Mouse (Mus musculus): ENCODE data around the gene Plcb1. TPM values are rescaled to one million over a fixed set of nuclear protein-coding genes. Genes with fewer than 3 reads are reported as not detected.

The Plcb1 gene
- polyA plus RNA-seq, 1 experiment from 2014 or later: 51.8 TPM

DNA sequence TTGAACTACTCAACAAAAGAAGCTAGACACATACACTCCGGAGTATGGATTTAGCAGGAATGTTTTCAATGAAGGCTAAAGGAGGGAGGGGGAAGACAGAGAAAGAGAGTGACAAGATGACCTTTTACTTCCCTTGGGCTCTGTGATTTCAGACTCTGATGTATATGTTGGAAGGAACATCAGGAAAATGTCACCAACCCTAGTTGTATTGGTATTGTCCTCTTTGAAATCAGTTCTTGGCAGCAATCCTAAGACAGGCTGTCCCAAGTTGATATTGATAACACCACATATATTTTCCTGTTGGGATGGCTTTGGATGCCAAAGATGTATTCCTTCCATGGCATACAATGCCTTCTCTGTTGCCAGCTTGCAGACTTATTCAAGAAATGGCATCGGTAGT is 262.9 kb downstream of the Plcb1 start:
- WGBS: 74% methylated on average over 2 of the region's 2 CpGs
- no peak overlapping the region for H3K27ac ChIP-seq (ENCODE audit: low read depth, low read length)
- no peaks in the 10 kb centered on the region for H3K27me3 ChIP-seq (replicated peaks; ENCODE audit: control insufficient read depth, insufficient read depth, low read length)
- no peaks in the 10 kb centered on the region for H3K36me3 ChIP-seq (ENCODE audit: control insufficient read depth, insufficient read depth, low read length)
- H3K4me3 ChIP-seq (ENCODE audit: low read length): no peak overlapping the region
- H3K4me2 ChIP-seq (ENCODE audit: low read length): no peak overlapping the region
- no peak for ATAC-seq
- H3K4me1 ChIP-seq (ENCODE audit: control insufficient read depth, insufficient read depth, low read depth, low read length): no peaks in the 10 kb centered on the region
- H3K9me3 ChIP-seq (ENCODE audit: control insufficient read depth, low read length): no peaks in the 10 kb centered on the region
- H3K9ac ChIP-seq (ENCODE audit: low read depth, low read length): no peak overlapping the region

DNA sequence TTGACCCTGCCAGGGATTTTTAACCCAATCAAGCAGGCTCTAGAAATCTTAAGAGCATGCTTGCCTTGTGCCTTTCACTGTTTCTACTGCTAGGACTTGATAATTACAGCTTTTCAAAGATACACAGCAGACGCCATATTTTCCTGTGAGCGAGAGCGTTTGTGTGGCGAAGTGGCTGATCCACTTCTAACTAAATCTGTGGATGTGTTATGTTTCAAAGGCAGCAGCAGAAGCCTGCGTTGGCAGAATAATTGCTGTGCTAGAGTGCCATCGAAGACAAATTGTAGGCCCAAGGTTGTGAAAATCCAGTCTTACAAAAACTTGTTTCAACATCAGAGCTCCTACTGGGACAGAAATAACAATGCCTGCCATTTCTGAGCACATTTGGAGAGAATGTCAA is 263.4 kb downstream of the Plcb1 start:
- Histone ChIP-seq H3K36me3 (ENCODE audit: control insufficient read depth, insufficient read depth, low read length) (no peaks in the 10 kb centered on the region), H3K27me3 (replicated peaks; ENCODE audit: control insufficient read depth, insufficient read depth, low read length) (no peaks in the 10 kb centered on the region), H3K4me2 (ENCODE audit: low read length) (no peak overlapping the region), H3K9me3 (ENCODE audit: control insufficient read depth, low read length) (no peaks in the 10 kb centered on the region), H3K9ac (ENCODE audit: low read depth, low read length) (no peak overlapping the region), H3K4me3 (ENCODE audit: low read length) (no peak overlapping the region), H3K27ac (ENCODE audit: low read depth, low read length) (no peak overlapping the region), H3K4me1 (ENCODE audit: control insufficient read depth, insufficient read depth, low read depth, low read length) (no peaks in the 10 kb centered on the region)
- ATAC-seq: no peak
- WGBS: 74% methylated on average over 6 of the region's 6 CpGs

DNA sequence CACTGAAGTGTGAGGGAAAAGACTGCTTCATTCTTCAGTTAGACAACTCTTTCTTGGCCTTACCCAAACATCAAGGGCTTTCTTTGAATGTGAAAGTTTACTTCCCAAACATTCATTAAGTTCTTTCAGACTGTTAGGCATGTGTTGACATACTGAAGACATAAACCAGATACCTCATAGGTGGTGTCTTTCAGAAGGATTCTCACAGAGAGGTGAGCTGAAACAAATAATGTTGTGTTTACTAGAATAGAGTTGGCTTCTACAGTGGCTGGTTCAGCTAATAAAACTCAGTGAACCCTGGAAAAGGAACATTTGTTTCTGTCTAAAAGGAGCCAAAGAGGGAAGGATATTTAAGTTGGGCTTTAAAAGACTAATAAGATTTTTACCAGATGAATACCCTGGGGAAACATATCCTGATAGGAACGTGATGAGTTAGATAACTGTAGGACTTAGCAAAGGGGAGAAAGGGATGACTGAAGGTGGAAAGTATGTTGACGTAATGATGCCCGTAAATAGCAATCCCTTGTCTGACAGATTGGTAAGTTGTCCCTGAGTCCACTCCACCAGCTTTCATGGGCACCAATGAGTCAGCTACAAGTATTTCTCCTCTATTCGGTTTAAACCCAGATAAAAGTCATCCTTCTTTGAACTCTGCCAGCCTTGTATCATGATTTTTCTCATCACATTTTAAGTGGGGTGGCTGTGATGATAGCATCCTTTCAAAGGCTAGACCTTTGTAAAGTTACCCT is 265.8 kb downstream of the Plcb1 start:
- H3K9ac ChIP-seq (ENCODE audit: low read depth, low read length): no peak overlapping the region
- H3K4me2 ChIP-seq (ENCODE audit: low read length): no peak overlapping the region
- no peak overlapping the region for H3K27ac ChIP-seq (ENCODE audit: low read depth, low read length)
- no peaks in the 10 kb centered on the region for H3K4me1 ChIP-seq (ENCODE audit: control insufficient read depth, insufficient read depth, low read depth, low read length)
- 82% methylated on average over 4 of the region's 4 CpGs for WGBS
- H3K36me3 ChIP-seq (ENCODE audit: control insufficient read depth, insufficient read depth, low read length): no peaks in the 10 kb centered on the region
- ATAC-seq: no peak
- no peaks in the 10 kb centered on the region for H3K27me3 ChIP-seq (replicated peaks; ENCODE audit: control insufficient read depth, insufficient read depth, low read length)
- H3K4me3 ChIP-seq (ENCODE audit: low read length): no peak overlapping the region
- H3K9me3 ChIP-seq (ENCODE audit: control insufficient read depth, low read length): no peaks in the 10 kb centered on the region

DNA sequence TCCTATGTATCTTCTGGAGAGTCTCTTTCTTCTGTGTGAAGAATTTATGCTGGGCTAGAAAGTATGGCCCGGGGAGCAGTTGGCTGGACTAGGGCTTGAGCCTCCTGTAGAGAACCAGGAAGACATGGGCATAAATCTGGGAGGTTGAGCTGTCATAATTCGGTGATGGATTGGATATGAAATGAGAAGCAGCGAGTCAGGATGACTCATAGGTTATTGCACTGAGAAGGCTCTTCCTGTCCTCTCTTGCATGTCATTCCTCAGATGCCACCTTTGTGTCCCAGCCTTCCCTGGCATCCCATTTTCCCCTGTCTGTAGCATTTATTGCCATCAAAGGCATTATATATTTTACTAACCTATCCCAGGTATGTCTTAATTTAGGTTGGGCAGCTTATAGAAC is 267.5 kb downstream of the Plcb1 start:
- Histone ChIP-seq H3K4me1 (ENCODE audit: control insufficient read depth, insufficient read depth, low read depth, low read length) (no peaks in the 10 kb centered on the region), H3K4me2 (ENCODE audit: low read length) (no peak overlapping the region), H3K9ac (ENCODE audit: low read depth, low read length) (no peak overlapping the region), H3K27ac (ENCODE audit: low read depth, low read length) (no peak overlapping the region), H3K4me3 (ENCODE audit: low read length) (no peak overlapping the region), H3K27me3 (replicated peaks; ENCODE audit: control insufficient read depth, insufficient read depth, low read length) (no peaks in the 10 kb centered on the region), H3K36me3 (ENCODE audit: control insufficient read depth, insufficient read depth, low read length) (no peaks in the 10 kb centered on the region), H3K9me3 (ENCODE audit: control insufficient read depth, low read length) (no peaks in the 10 kb centered on the region)
- ATAC-seq: no peak
- 89% methylated on average over 3 of the region's 3 CpGs for WGBS

DNA sequence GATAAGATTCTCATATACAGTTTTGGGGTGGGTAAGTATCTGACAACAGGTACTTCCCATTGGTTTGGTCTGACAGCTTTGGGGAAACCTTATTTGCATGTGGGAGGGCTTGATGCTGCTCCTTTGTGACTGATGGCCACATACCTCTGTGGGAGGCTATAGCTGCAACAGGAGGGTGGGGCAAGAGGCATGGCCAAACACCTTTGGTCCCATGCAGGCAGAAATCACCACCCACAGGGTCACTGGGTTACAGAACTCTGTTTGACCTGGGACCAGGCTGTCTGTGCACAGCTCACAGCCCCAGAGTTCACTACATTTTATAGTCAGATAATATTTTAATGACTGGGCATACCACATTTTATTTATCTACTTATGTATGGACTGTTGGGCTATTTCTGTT is 281.6 kb downstream of the Plcb1 start:
- Histone ChIP-seq H3K36me3 (ENCODE audit: control insufficient read depth, insufficient read depth, low read length) (no peaks in the 10 kb centered on the region), H3K9me3 (ENCODE audit: control insufficient read depth, low read length) (no peaks in the 10 kb centered on the region), H3K9ac (ENCODE audit: low read depth, low read length) (no peak overlapping the region), H3K27me3 (replicated peaks; ENCODE audit: control insufficient read depth, insufficient read depth, low read length) (no peaks in the 10 kb centered on the region), H3K4me3 (ENCODE audit: low read length) (no peak overlapping the region), H3K4me2 (ENCODE audit: low read length) (no peak overlapping the region), H3K27ac (ENCODE audit: low read depth, low read length) (no peak overlapping the region), H3K4me1 (ENCODE audit: control insufficient read depth, insufficient read depth, low read depth, low read length) (no peaks in the 10 kb centered on the region)
- no peak for ATAC-seq

DNA sequence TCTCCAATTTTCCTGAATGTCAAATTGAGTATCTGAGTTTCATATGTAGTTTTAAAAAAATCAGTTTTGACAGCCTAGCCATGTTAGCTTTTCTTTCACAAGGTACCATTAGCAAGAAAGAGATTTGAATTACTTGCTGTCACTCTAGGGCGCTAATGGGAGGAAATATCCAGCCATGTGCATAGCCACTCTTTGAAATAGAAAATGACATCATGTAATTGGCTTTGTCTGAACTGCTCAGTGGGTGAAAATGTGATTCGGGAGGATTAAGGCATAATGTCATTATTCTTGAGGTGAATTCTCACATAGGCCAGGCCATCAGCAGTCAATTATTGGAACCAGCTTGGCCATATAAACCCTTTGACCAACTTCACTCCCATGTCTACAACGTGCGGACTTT is 285.5 kb downstream of the Plcb1 start:
- WGBS: 77% methylated on average over 4 of the region's 4 CpGs
- no peak for ATAC-seq
- Histone ChIP-seq H3K4me3 (ENCODE audit: low read length) (no peak overlapping the region), H3K4me1 (ENCODE audit: control insufficient read depth, insufficient read depth, low read depth, low read length) (no peaks in the 10 kb centered on the region), H3K36me3 (ENCODE audit: control insufficient read depth, insufficient read depth, low read length) (no peaks in the 10 kb centered on the region), H3K9ac (ENCODE audit: low read depth, low read length) (no peak overlapping the region), H3K9me3 (ENCODE audit: control insufficient read depth, low read length) (no peaks in the 10 kb centered on the region), H3K4me2 (ENCODE audit: low read length) (no peak overlapping the region), H3K27me3 (replicated peaks; ENCODE audit: control insufficient read depth, insufficient read depth, low read length) (no peaks in the 10 kb centered on the region), H3K27ac (ENCODE audit: low read depth, low read length) (no peak overlapping the region)

DNA sequence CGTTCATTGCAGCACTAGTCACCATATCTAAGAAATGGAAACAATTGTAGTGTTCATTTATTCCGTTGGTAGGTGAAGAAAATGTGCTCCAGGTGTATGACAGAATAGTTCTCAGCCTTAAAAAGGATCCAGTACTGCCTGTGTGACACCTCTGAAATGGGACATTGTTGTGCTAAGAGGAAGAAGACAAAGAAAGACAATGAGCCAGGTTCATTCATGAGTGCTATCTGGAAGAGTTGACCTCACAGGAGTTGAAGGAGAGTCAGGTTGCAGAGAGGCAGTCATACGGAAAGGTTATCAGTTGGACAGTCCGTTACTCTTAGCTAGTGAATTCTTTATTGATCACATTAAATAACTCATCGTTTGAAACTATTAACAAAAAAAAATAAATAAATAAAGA is 286.6 kb downstream of the Plcb1 start:
- no peak overlapping the region for H3K27ac ChIP-seq (ENCODE audit: low read depth, low read length)
- no peaks in the 10 kb centered on the region for H3K36me3 ChIP-seq (ENCODE audit: control insufficient read depth, insufficient read depth, low read length)
- no peak overlapping the region for H3K9ac ChIP-seq (ENCODE audit: low read depth, low read length)
- no peak overlapping the region for H3K4me3 ChIP-seq (ENCODE audit: low read length)
- no peaks in the 10 kb centered on the region for H3K4me1 ChIP-seq (ENCODE audit: control insufficient read depth, insufficient read depth, low read depth, low read length)
- no peaks in the 10 kb centered on the region for H3K9me3 ChIP-seq (ENCODE audit: control insufficient read depth, low read length)
- 89% methylated on average over 5 of the region's 5 CpGs for WGBS
- H3K4me2 ChIP-seq (ENCODE audit: low read length): no peak overlapping the region
- no peak for ATAC-seq
- no peaks in the 10 kb centered on the region for H3K27me3 ChIP-seq (replicated peaks; ENCODE audit: control insufficient read depth, insufficient read depth, low read length)

DNA sequence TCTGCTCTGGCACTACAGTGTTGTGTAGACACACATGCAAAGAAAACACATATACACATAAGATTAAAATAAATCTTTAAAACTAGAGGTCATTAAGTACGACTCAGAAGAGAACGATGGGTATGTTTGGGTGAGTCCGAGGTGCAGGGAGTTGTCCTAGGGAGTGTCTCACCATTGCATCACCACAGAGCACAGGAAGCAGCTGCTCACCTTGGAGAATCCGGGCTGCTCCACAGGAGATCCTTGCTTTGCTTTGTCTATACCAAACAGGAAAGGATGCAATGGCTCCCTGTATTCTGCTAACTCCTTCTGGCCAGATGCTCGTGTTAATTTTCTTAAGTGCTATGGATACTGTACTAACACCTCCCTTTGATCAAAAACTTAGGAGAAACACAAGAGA is 287.1 kb downstream of the Plcb1 start:
- ATAC-seq: no peak
- Histone ChIP-seq H3K27ac (ENCODE audit: low read depth, low read length) (no peak overlapping the region), H3K4me2 (ENCODE audit: low read length) (no peak overlapping the region), H3K27me3 (replicated peaks; ENCODE audit: control insufficient read depth, insufficient read depth, low read length) (no peaks in the 10 kb centered on the region), H3K4me1 (ENCODE audit: control insufficient read depth, insufficient read depth, low read depth, low read length) (no peaks in the 10 kb centered on the region), H3K36me3 (ENCODE audit: control insufficient read depth, insufficient read depth, low read length) (no peaks in the 10 kb centered on the region), H3K9me3 (ENCODE audit: control insufficient read depth, low read length) (no peaks in the 10 kb centered on the region), H3K9ac (ENCODE audit: low read depth, low read length) (no peak overlapping the region), H3K4me3 (ENCODE audit: low read length) (no peak overlapping the region)
- 76% methylated on average over 5 of the region's 5 CpGs for WGBS

DNA sequence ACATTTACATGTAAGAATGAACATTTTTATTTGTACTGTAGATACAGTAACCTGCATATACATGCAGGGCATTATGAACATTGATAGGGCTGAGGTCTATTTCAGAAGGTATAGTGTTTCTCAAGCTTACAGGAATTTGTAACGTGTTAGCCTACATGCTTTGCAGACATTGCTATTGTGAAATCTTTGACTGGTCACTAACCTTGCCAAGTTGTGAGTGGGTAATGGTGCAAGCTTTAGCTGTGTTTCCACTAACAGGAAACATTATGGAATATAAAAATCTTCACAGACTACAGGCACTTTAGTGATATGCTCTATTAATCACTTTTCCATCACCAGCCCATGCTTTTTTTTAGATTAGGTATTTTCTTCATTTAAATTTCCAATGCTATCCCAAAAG is 289.5 kb downstream of the Plcb1 start:
- Histone ChIP-seq H3K4me2 (ENCODE audit: low read length) (no peak overlapping the region), H3K9ac (ENCODE audit: low read depth, low read length) (no peak overlapping the region), H3K4me3 (ENCODE audit: low read length) (no peak overlapping the region), H3K4me1 (ENCODE audit: control insufficient read depth, insufficient read depth, low read depth, low read length) (no peaks in the 10 kb centered on the region), H3K27me3 (replicated peaks; ENCODE audit: control insufficient read depth, insufficient read depth, low read length) (no peaks in the 10 kb centered on the region), H3K27ac (ENCODE audit: low read depth, low read length) (no peak overlapping the region), H3K36me3 (ENCODE audit: control insufficient read depth, insufficient read depth, low read length) (no peaks in the 10 kb centered on the region), H3K9me3 (ENCODE audit: control insufficient read depth, low read length) (no peaks in the 10 kb centered on the region)
- ATAC-seq: no peak
- 84% methylated on average over 1 of the region's 1 CpGs for WGBS

All from hindbrain, embryonic 16.5 days (tissue).